Mouse (Mus musculus) liver, postnatal 0 days (tissue): ENCODE measurements around the gene Fam78b. TPM values are rescaled to one million over a fixed set of nuclear protein-coding genes. Genes with fewer than 3 reads are reported as not detected.

ENCODE experiments used
- ATAC-seq: fragments of 200-750 bp; cut with Nextera tagmentation; 2 replicates; pipeline ENCODE4 v1.8.0; 2017; ENCODE audit warnings: mild to moderate bottlenecking, moderate library complexity
- DNase-seq: peaks from one replicate; pipeline ENCODE4 v3.0.0-alpha.2; 2016
- H3K27ac ChIP-seq: fragments of 300-500 bp; sonication (generic); 2 replicates; pipeline ENCODE4 v1.5.1; 2014; ENCODE audit warnings: antibody characterized with exemption, moderate library complexity, mild to moderate bottlenecking, low read depth
- H3K27me3 ChIP-seq: fragments of 300-500 bp; sonication (generic); 2 replicates; pipeline ENCODE4 v1.6.1; 2014; ENCODE audit warnings: low read length, control low read depth, mixed read lengths; ENCODE audit not compliant: insufficient read depth
- H3K36me3 ChIP-seq: fragments of 300-500 bp; sonication (generic); replicated peaks from 2 replicates; pipeline ENCODE4 v1.6.1; 2014; ENCODE audit warnings: mild to moderate bottlenecking, control low read depth, low read length, moderate library complexity, mixed read lengths; ENCODE audit not compliant: insufficient read depth
- H3K4me1 ChIP-seq: fragments of 300-500 bp; sonication (generic); 2 replicates; pipeline ENCODE4 v1.6.1; 2014; ENCODE audit warnings: antibody characterized with exemption, mild to moderate bottlenecking, control low read depth; ENCODE audit not compliant: insufficient read depth
- H3K4me2 ChIP-seq: fragments of 300-500 bp; sonication (generic); 2 replicates; pipeline ENCODE4 v1.6.1; 2014; ENCODE audit warnings: low read depth, mild to moderate bottlenecking, low read length, moderate library complexity, mixed read lengths
- H3K4me3 ChIP-seq: fragments of 300-500 bp; sonication (generic); 2 replicates; pipeline ENCODE4 v1.5.1; 2014; ENCODE audit warnings: low read depth, low read length
- H3K9ac ChIP-seq: fragments of 300-500 bp; sonication (generic); replicated peaks from 2 replicates; pipeline ENCODE4 v1.6.1; 2014; ENCODE audit warnings: mild to moderate bottlenecking, moderate library complexity
- H3K9me3 ChIP-seq: fragments of 300-500 bp; sonication (generic); 2 replicates; pipeline ENCODE4 v1.6.1; 2016; ENCODE audit warnings: mild to moderate bottlenecking, control low read depth, low read length, mixed read lengths
- CTCF ChIP-seq: sonication (generic); IDR thresholded peaks from 2 replicates; pipeline ENCODE4 v1.5.1; 2016; ENCODE audit warnings: antibody characterized with exemption, low read depth
- EP300 ChIP-seq: IDR thresholded peaks from 2 replicates; pipeline ENCODE4 v1.6.1; 2016; ENCODE audit warnings: antibody characterized with exemption, low read depth, mild to moderate bottlenecking
- WGBS: fragments of 180-500 bp; shearing (Covaris S2); extraction: QIAGEN DNeasy Blood & Tissue Kit; methylation state at CpG from one replicate; pipeline ENCODE4 v1.1.7; 2014; ENCODE audit not compliant: insufficient replicate concordance; 5-methylcytosine and 5-hydroxymethylcytosine counted together
- polyA plus RNA-seq: library from polyadenylated mRNA; unstranded; fragments of >200 nt; fragmentation: Nextera tagmentation; extraction: Ambion mirVana; gene quantifications from 2 replicates; pipeline ENCODE4 v1.2.1, GENCODE M21; 2015

Gene Fam78b
- polyA plus RNA-seq: 0.07 TPM in 2 replicates

GRCm38 (mm10) chr1:167001174-167001843, at the start of gene Fam78b:
Gene Fam78b, plus strand, starts transcription at chr1:167001417.
- no peaks in the 10 kb centered on the region for H3K36me3 ChIP-seq
- peak within 1 kb of the TSS; percentile 66 for H3K4me3 ChIP-seq
- no peak within 1 kb of the TSS for H3K27ac ChIP-seq
- peak; percentile 16 for DNase-seq
- ATAC-seq: peak; percentile 40
- H3K9ac ChIP-seq: peak within 1 kb of the TSS; percentile 63
- TF ChIP-seq CTCF (no peak), EP300 (no peak)
- peak within 1 kb of the TSS; percentile 94 for H3K4me2 ChIP-seq
- peaks cover 21% of the 10 kb centered on the region for H3K27me3 ChIP-seq
- H3K9me3 ChIP-seq: no peaks in the 10 kb centered on the region
- 1% methylated on average over 53 of the region's 85 CpGs for WGBS
- peaks cover 3% of the 10 kb centered on the region for H3K4me1 ChIP-seq

- H3K4me3 ChIP-seq: no peak overlapping the region
- no peak overlapping the region for H3K4me2 ChIP-seq
- H3K36me3 ChIP-seq: no peaks in the 10 kb centered on the region
- TF ChIP-seq EP300: no peak
- no peak for TF ChIP-seq CTCF
- ATAC-seq (no peak), DNase-seq (peak; percentile 20)
- 32% methylated on average over 10 of the region's 10 CpGs for WGBS
- H3K27ac ChIP-seq: no peak overlapping the region
- H3K9me3 ChIP-seq: no peaks in the 10 kb centered on the region
- H3K9ac ChIP-seq: no peak overlapping the region
- H3K4me1 ChIP-seq: no peaks in the 10 kb centered on the region
- no peaks in the 10 kb centered on the region for H3K27me3 ChIP-seq
Observed at GRCm38 (mm10) chr1:166964508-166964907, 36.7 kb upstream of the Fam78b start.

- H3K9me3 ChIP-seq: no peaks in the 10 kb centered on the region
- TF ChIP-seq CTCF (no peak), EP300 (no peak)
- ATAC-seq (no peak), DNase-seq (no peak)
- WGBS: 45% methylated on average over 5 of the region's 5 CpGs
- H3K36me3 ChIP-seq: no peaks in the 10 kb centered on the region
- no peaks in the 10 kb centered on the region for H3K4me1 ChIP-seq
- H3K27me3 ChIP-seq: no peaks in the 10 kb centered on the region
- H3K4me2 ChIP-seq: no peak overlapping the region
- H3K9ac ChIP-seq: no peak overlapping the region
- no peak overlapping the region for H3K27ac ChIP-seq
- no peak overlapping the region for H3K4me3 ChIP-seq
Observed at GRCm38 (mm10) chr1:166968271-166968670, 32.9 kb upstream of the Fam78b start.

- no peaks in the 10 kb centered on the region for H3K4me1 ChIP-seq
- DNase-seq: no peak
- no peaks in the 10 kb centered on the region for H3K27me3 ChIP-seq
- no peak for ATAC-seq
- no peak overlapping the region for H3K4me2 ChIP-seq
- TF ChIP-seq CTCF (no peak), EP300 (no peak)
- H3K4me3 ChIP-seq: no peak overlapping the region
- 74% methylated on average over 3 of the region's 3 CpGs for WGBS
- H3K9ac ChIP-seq: no peak overlapping the region
- no peak overlapping the region for H3K27ac ChIP-seq
- H3K9me3 ChIP-seq: no peaks in the 10 kb centered on the region
- H3K36me3 ChIP-seq: no peaks in the 10 kb centered on the region
Observed at GRCm38 (mm10) chr1:166973731-166974130, 27.5 kb upstream of the Fam78b start.

GRCm38 (mm10) chr1:166978611-166979010, 22.6 kb upstream of the Fam78b start:
- no peak overlapping the region for H3K9ac ChIP-seq
- WGBS: 66% methylated on average over 5 of the region's 5 CpGs

GRCm38 (mm10) chr1:166994266-166994665, 7.0 kb upstream of the Fam78b start:
- Histone ChIP-seq H3K27ac (no peak overlapping the region), H3K9ac (no peak overlapping the region), H3K27me3 (no peaks in the 10 kb centered on the region), H3K4me3 (no peak overlapping the region), H3K36me3 (no peaks in the 10 kb centered on the region), H3K9me3 (no peaks in the 10 kb centered on the region), H3K4me2 (no peak overlapping the region), H3K4me1 (no peaks in the 10 kb centered on the region)
- 72% methylated on average over 5 of the region's 5 CpGs for WGBS
- TF ChIP-seq EP300 (no peak), CTCF (no peak)
- ATAC-seq (no peak), DNase-seq (no peak)

More at GRCm38 (mm10) chr1:166978611-166979010, 22.6 kb upstream of the Fam78b start:
- TF ChIP-seq CTCF (no peak), EP300 (no peak)
- H3K9me3 ChIP-seq: no peaks in the 10 kb centered on the region
- no peak overlapping the region for H3K4me2 ChIP-seq
- no peak overlapping the region for H3K27ac ChIP-seq
- H3K4me1 ChIP-seq: no peaks in the 10 kb centered on the region
- DNase-seq: no peak
- no peaks in the 10 kb centered on the region for H3K27me3 ChIP-seq
- no peak overlapping the region for H3K4me3 ChIP-seq
- ATAC-seq: no peak
- no peaks in the 10 kb centered on the region for H3K36me3 ChIP-seq
